Mouse (Mus musculus): ENCODE data around the gene Zfp217. TPM values are rescaled to one million over a fixed set of nuclear protein-coding genes. Genes with fewer than 3 reads are reported as not detected.

Zfp217 gene
- polyA plus RNA-seq, 1 experiment from 2014 or later, result 3.9 TPM

- no peak overlapping the region for H3K27ac ChIP-seq
- H3K4me3 ChIP-seq, result no peak overlapping the region
- H3K9me3 ChIP-seq (replicated peaks), result no peaks in the 10 kb centered on the region
- H3K27me3 ChIP-seq, result no peaks in the 10 kb centered on the region
- peaks cover 15% of the 10 kb centered on the region for H3K36me3 ChIP-seq
- 0 out of 2 replicates have a peak, but pooled peaks cover 3% of the 10 kb centered on the region for H3K4me1 ChIP-seq
- no peak overlapping the region for H3K9ac ChIP-seq
- 83% methylated on average over 9 of the region's 9 CpGs for WGBS
- ATAC-seq (ENCODE audit: low FRiP score), result no peak
- no peak overlapping the region for H3K4me2 ChIP-seq (replicated peaks)
These were observed 41.9 kb downstream of the Zfp217 start for GRCm38 (mm10) chr2:170106000-170106399.

GRCm38 (mm10) chr2:170104396-170104795 lies 43.5 kb downstream of the Zfp217 start:
- no peaks in the 10 kb centered on the region for H3K9me3 ChIP-seq (replicated peaks)
- no peak overlapping the region for H3K27ac ChIP-seq
- no peak overlapping the region for H3K4me3 ChIP-seq
- 0 out of 2 replicates have a peak, but pooled peaks cover 3% of the 10 kb centered on the region for H3K36me3 ChIP-seq
- no peak for ATAC-seq (ENCODE audit: low FRiP score)
- 90% methylated on average over 6 of the region's 6 CpGs for WGBS
- H3K27me3 ChIP-seq, result no peaks in the 10 kb centered on the region
- no peak overlapping the region for H3K4me2 ChIP-seq (replicated peaks)
- no peak overlapping the region for H3K9ac ChIP-seq
- no peaks in the 10 kb centered on the region for H3K4me1 ChIP-seq

- no peak overlapping the region for H3K27ac ChIP-seq
- H3K9ac ChIP-seq, result no peak overlapping the region
- H3K4me2 ChIP-seq (replicated peaks), result no peak overlapping the region
- no peak for ATAC-seq (ENCODE audit: low FRiP score)
- no peaks in the 10 kb centered on the region for H3K27me3 ChIP-seq
- 0 out of 2 replicates have a peak, but pooled peaks cover 3% of the 10 kb centered on the region for H3K36me3 ChIP-seq
- WGBS, result 55% methylated on average over 9 of the region's 9 CpGs
- H3K4me1 ChIP-seq, result no peaks in the 10 kb centered on the region
- no peak overlapping the region for H3K4me3 ChIP-seq
- H3K9me3 ChIP-seq (replicated peaks), result no peaks in the 10 kb centered on the region
These were observed 44.1 kb downstream of the Zfp217 start for GRCm38 (mm10) chr2:170103852-170104251.

- WGBS, result 87% methylated on average over 5 of the region's 5 CpGs
- Histone ChIP-seq H3K9ac (no peak overlapping the region), H3K9me3 (replicated peaks) (no peaks in the 10 kb centered on the region), H3K4me2 (replicated peaks) (no peak overlapping the region), H3K4me1 (no peaks in the 10 kb centered on the region), H3K27me3 (no peaks in the 10 kb centered on the region), H3K36me3 (0 out of 2 replicates have a peak, but pooled peaks cover 3% of the 10 kb centered on the region), H3K27ac (no peak overlapping the region), H3K4me3 (no peak overlapping the region)
- ATAC-seq (ENCODE audit: low FRiP score), result no peak
These were observed 44.6 kb downstream of the Zfp217 start for GRCm38 (mm10) chr2:170103341-170103740.

GRCm38 (mm10) chr2:170101932-170102331 lies 46.0 kb downstream of the Zfp217 start:
- Histone ChIP-seq H3K9me3 (replicated peaks) (no peaks in the 10 kb centered on the region; the same call in 1 of the 2 replicates), H3K27me3 (no peaks in the 10 kb centered on the region), H3K4me3 (no peak overlapping the region), H3K36me3 (0 out of 2 replicates have a peak, but pooled peaks cover 1% of the 10 kb centered on the region), H3K27ac (no peak overlapping the region), H3K9ac (no peak overlapping the region), H3K4me2 (replicated peaks) (no peak overlapping the region), H3K4me1 (no peaks in the 10 kb centered on the region)
- WGBS, result 75% methylated on average over 7 of the region's 7 CpGs
- ATAC-seq (ENCODE audit: low FRiP score), result no peak

GRCm38 (mm10) chr2:170101132-170101531 lies 46.8 kb downstream of the Zfp217 start:
- Histone ChIP-seq H3K9ac (no peak overlapping the region), H3K27ac (no peak overlapping the region)

GRCm38 (mm10) chr2:170094871-170095270 lies 53.0 kb downstream of the Zfp217 start:
- no peak overlapping the region for H3K4me3 ChIP-seq
- no peak for ATAC-seq (ENCODE audit: low FRiP score)
- no peaks in the 10 kb centered on the region; the same call in 1 of the 2 replicates for H3K9me3 ChIP-seq (replicated peaks)
- H3K27ac ChIP-seq, result no peak overlapping the region
- no peak overlapping the region for H3K4me2 ChIP-seq (replicated peaks)
- no peaks in the 10 kb centered on the region for H3K36me3 ChIP-seq
- 86% methylated on average over 9 of the region's 9 CpGs for WGBS
- H3K27me3 ChIP-seq, result no peaks in the 10 kb centered on the region
- no peaks in the 10 kb centered on the region for H3K4me1 ChIP-seq
- no peak overlapping the region for H3K9ac ChIP-seq

More at GRCm38 (mm10) chr2:170101132-170101531, 46.8 kb downstream of the Zfp217 start:
- ATAC-seq (ENCODE audit: low FRiP score), result no peak
- Histone ChIP-seq H3K4me3 (no peak overlapping the region), H3K4me1 (no peaks in the 10 kb centered on the region), H3K27me3 (no peaks in the 10 kb centered on the region), H3K9me3 (replicated peaks) (no peaks in the 10 kb centered on the region; the same call in 1 of the 2 replicates), H3K36me3 (no peaks in the 10 kb centered on the region), H3K4me2 (replicated peaks) (no peak overlapping the region)
- 5% methylated on average over 12 of the region's 12 CpGs for WGBS

- 88% methylated on average over 17 of the region's 17 CpGs for WGBS
These were observed 53.7 kb downstream of the Zfp217 start for GRCm38 (mm10) chr2:170094220-170094619.

GRCm38 (mm10) chr2:170091563-170092443 lies 56.1 kb downstream of the Zfp217 start:
- H3K9ac ChIP-seq, result no peak overlapping the region
- no peaks in the 10 kb centered on the region for H3K4me1 ChIP-seq
- H3K9me3 ChIP-seq (replicated peaks), result no peaks in the 10 kb centered on the region
- no peak overlapping the region for H3K4me3 ChIP-seq
- no peak overlapping the region for H3K4me2 ChIP-seq (replicated peaks)
- WGBS, result 64% methylated on average over 10 of the region's 10 CpGs
- H3K27me3 ChIP-seq, result no peaks in the 10 kb centered on the region
- no peaks in the 10 kb centered on the region for H3K36me3 ChIP-seq
- ATAC-seq (ENCODE audit: low FRiP score), result no peak
- H3K27ac ChIP-seq, result no peak overlapping the region

More at GRCm38 (mm10) chr2:170094220-170094619, 53.7 kb downstream of the Zfp217 start:
- H3K36me3 ChIP-seq, result no peaks in the 10 kb centered on the region
- H3K4me2 ChIP-seq (replicated peaks), result no peak overlapping the region
- H3K9ac ChIP-seq, result no peak overlapping the region
- no peaks in the 10 kb centered on the region for H3K27me3 ChIP-seq
- H3K9me3 ChIP-seq (replicated peaks), result no peaks in the 10 kb centered on the region; the same call in 1 of the 2 replicates
- no peak overlapping the region for H3K4me3 ChIP-seq
- H3K4me1 ChIP-seq, result no peaks in the 10 kb centered on the region
- H3K27ac ChIP-seq, result no peak overlapping the region
- ATAC-seq (ENCODE audit: low FRiP score), result no peak

GRCm38 (mm10) chr2:170078442-170079017 lies 69.4 kb downstream of the Zfp217 start:
- 58% methylated on average over 15 of the region's 15 CpGs for WGBS
- no peak overlapping the region for H3K9ac ChIP-seq
- no peaks in the 10 kb centered on the region; the same call in 1 of the 2 replicates for H3K27me3 ChIP-seq
- peaks cover 2% of the 10 kb centered on the region; the same call in 1 of the 2 replicates for H3K4me1 ChIP-seq
- H3K36me3 ChIP-seq, result no peaks in the 10 kb centered on the region
- no peak for ATAC-seq (ENCODE audit: low FRiP score)
- no peak overlapping the region for H3K27ac ChIP-seq
- no peak overlapping the region for H3K4me2 ChIP-seq (replicated peaks)
- no peak overlapping the region for H3K4me3 ChIP-seq
- H3K9me3 ChIP-seq (replicated peaks), result no peaks in the 10 kb centered on the region

GRCm38 (mm10) chr2:170078041-170078440 lies 69.9 kb downstream of the Zfp217 start:
- 86% methylated on average over 10 of the region's 10 CpGs for WGBS
- Histone ChIP-seq H3K9me3 (replicated peaks) (no peaks in the 10 kb centered on the region), H3K27ac (no peak overlapping the region), H3K27me3 (no peaks in the 10 kb centered on the region; the same call in 1 of the 2 replicates), H3K36me3 (no peaks in the 10 kb centered on the region), H3K4me3 (no peak overlapping the region), H3K4me2 (replicated peaks) (no peak overlapping the region), H3K9ac (no peak overlapping the region), H3K4me1 (peaks cover 2% of the 10 kb centered on the region; the same call in 1 of the 2 replicates)
- no peak for ATAC-seq (ENCODE audit: low FRiP score)

GRCm38 (mm10) chr2:170076941-170077490 lies 70.9 kb downstream of the Zfp217 start:
- H3K4me1 ChIP-seq, result peaks cover 10% of the 10 kb centered on the region
- H3K9ac ChIP-seq, result no peak overlapping the region
- H3K4me3 ChIP-seq, result no peak overlapping the region
- H3K36me3 ChIP-seq, result no peaks in the 10 kb centered on the region
- ATAC-seq (ENCODE audit: low FRiP score), result no peak
- H3K9me3 ChIP-seq (replicated peaks), result no peaks in the 10 kb centered on the region
- H3K4me2 ChIP-seq (replicated peaks), result no peak overlapping the region
- H3K27ac ChIP-seq, result no peak overlapping the region
- 75% methylated on average over 6 of the region's 6 CpGs for WGBS
- no peaks in the 10 kb centered on the region; the same call in 1 of the 2 replicates for H3K27me3 ChIP-seq

Measured in hindbrain, embryonic 12.5 days (tissue).